Mouse (Mus musculus): ENCODE data around the gene Esf1.
"Not testable (repeated sequence)": the region's sequence is repeated elsewhere in the genome, so short reads cannot be mapped to it uniquely, and the experiment has no call there.

The Esf1 gene

GRCm38 (mm10) chr2:140096034-140096433 is 74.3 kb downstream of the Esf1 start:
- DNase-seq (ENCODE audit: low read depth, low spot score) = no peak

- no peak for DNase-seq (ENCODE audit: low read depth, low spot score)
Observed at GRCm38 (mm10) chr2:140093433-140093832, 76.9 kb downstream of the Esf1 start.

DNA sequence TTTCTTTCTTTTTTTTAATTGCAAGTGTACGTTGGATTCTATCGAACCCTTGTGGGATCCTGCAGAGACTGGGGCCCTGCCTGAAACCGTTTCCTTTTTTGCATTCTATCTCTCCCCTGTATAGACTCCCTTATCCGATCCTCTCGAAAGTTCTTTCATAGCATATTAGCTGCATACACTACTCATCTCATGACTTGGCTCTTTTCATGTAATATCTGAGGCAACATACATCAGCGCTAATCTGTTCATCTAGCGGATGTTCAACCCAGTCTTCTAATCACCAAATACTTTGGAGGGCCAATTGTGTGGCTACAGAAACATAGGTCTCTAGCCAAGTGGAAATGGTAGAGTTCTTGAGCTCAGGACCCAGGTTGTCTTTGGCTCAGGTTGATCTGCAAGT is 86.1 kb downstream of the Esf1 start:
- no peak for DNase-seq (ENCODE audit: low read depth, low spot score)

DNA sequence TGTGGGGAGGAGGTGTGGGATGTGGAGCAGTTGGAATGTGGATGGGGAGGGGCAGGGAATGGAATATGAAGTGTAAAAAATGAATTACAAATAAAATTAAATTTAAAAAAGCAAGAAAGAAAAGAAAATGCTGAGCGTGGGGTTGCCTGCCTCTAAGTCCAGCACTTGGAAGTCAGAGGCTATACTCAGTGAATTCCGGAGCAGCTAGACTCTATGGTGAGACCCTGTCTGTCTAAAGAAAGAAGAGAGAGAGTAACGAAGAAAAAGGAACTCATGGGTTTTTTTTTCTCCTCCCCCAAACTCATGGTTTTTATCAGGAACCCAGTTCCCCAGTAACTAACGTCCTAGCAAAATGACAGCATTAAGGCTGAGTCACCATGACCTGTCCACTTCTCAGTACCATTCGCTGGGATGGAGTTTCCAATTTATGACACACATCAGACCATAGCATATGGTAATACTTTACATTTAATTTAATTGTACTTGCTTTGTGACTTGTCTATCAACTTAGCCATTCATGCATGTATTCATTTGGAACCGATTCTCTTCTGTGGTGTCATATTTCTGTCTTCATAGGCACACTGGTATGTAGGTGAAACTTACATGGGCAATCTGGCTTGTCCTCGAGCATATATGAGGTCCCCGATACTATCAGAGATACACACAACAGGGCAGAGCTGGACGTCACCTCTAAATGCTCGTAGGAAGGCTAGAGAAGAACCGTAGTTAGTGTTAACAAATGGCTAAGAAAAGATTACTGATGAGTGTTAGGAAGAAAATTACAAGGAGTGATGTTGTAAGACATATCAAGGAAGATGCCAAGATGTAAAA is 89.4 kb downstream of the Esf1 start:
- DNase-seq (ENCODE audit: low read depth, low spot score) = no peak

GRCm38 (mm10) chr2:140079284-140079683 is 91.1 kb downstream of the Esf1 start:
- DNase-seq (ENCODE audit: low read depth, low spot score) = not testable (repeated sequence)

DNA sequence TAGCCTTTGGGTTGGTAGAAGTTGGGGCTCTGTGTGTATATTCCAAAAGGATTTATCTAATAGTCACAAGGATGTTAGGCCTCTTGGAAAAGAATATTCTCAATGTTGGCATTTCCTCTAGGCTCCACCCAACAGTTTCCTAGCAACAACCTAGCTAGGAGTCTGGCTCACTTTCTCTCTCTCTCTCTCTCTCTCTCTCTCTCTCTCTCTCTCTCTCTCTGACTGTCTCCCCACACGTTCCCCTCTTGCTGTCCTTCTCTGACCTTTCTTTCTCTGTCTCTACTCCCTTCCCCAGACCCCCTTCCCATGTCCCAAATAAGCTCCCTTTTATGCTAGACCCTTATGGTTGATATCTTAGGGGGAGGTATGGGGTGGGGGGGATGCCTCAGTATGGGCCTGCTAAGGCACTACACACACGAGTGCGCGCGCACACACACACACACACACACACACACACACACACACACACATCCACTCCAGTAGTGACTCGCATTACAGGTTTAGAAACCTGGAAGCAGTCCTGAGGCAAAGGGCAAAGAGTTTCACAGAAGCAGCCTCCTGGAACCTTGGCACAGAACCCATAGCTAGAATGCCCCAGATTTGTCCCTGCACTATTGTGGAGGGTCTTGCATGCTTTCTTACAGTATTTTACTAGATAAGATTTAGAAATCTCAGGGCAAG is 91.6 kb downstream of the Esf1 start:
- DNase-seq (ENCODE audit: low read depth, low spot score) = no peak

- no peak for DNase-seq (ENCODE audit: low read depth, low spot score)
Observed at GRCm38 (mm10) chr2:140077476-140077875, 92.9 kb downstream of the Esf1 start.

DNA sequence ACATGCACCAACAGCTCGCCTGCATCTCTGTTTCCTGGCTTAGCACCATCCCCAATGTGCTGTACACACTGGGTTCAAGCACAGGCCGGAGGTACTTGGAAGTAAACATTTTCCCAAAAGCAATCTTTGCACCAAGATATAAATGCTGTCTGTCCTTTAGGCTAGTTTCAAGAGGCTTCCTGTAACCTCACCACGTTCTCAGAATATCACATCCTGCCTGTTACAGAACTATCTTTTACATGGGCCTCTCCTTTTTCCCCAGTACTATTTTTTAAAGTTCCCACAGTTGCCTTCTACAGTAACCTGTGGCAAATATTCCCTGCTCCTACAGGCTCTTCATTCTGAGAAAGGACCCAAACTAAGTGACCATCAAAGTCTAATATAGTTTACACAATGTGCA is 95.2 kb downstream of the Esf1 start:
- DNase-seq (ENCODE audit: low read depth, low spot score) = no peak

Data from CD4-positive, CD25-positive, alpha-beta regulatory T cell, adult 2 months (primary cell).